Mouse (Mus musculus): ENCODE data around the gene Mgll. TPM values are rescaled to one million over a fixed set of nuclear protein-coding genes. Genes with fewer than 3 reads are reported as not detected.

Mgll gene
- total RNA-seq, 2 experiments from 2014 or later = 185 to 189 TPM

- TF ChIP-seq CTCF (IDR thresholded peaks at IDR 0.05) = no peak
- Histone ChIP-seq H3K27ac (peak within 1 kb of the TSS; percentile 53; the same call in 1 of the 2 replicates), H3K4me3 (peak within 1 kb of the TSS; percentile 71)
- intact Hi-C loops (cut with DNase I) = no loop called here
- DNase-seq (ENCODE audit: extremely low spot score in 1 of 2, low spot score in 2 of 2) = peak; percentile 86
Observed at GRCm38 (mm10) chr6:88874868-88875508, 150.8 kb downstream of the Mgll start, which contains the start of gene Podxl2. TSS of gene Podxl2 (minus strand) at chr6:88875044.

Other genes starting within 250 kb of the Mgll start
- gene Sec61a1, start 205.5 kb upstream of the Mgll start, total RNA-seq (2021) = 10 to 100 TPM; 81.4 to 82.0 TPM
- under 1 TPM in 1 of 2 experiments, not detected in 1; 0.23 TPM for gene Kbtbd12, start 86.5 kb upstream of the Mgll start, total RNA-seq (2021)
- gene Abtb1, start 117.6 kb downstream of the Mgll start, total RNA-seq (2021) = 10 to 100 TPM; 39.7 to 40.5 TPM
- 100 to 1,000 TPM; 196 to 201 TPM for gene Podxl2, start 150.6 kb downstream of the Mgll start, total RNA-seq (2021)
- gene Mcm2, start 174.4 kb downstream of the Mgll start, total RNA-seq (2021) = 1 to 10 TPM; 2.1 to 4.5 TPM
- gene Tpra1, start 177.8 kb downstream of the Mgll start, total RNA-seq (2021) = 10 to 100 TPM; 50.8 to 53.6 TPM

All from left cerebral cortex, adult 2 months (tissue).